Mouse (Mus musculus) colon, adult 2 months (tissue): ENCODE results near the gene Lhfpl3. TPM values are rescaled to one million over a fixed set of nuclear protein-coding genes. Genes with fewer than 3 reads are reported as not detected.

Experiments
- polyA plus RNA-seq: library from polyadenylated mRNA; depleted of rRNA; stranded (reverse); fragments of >200 nt; gene quantifications from 2 replicates; pipeline ENCODE4 v1.2.3, GENCODE M21; 2012; rRNA removed

Lhfpl3 gene
- 0.06 TPM in 1 of 2 replicates, not detected in the other for polyA plus RNA-seq

DNA sequence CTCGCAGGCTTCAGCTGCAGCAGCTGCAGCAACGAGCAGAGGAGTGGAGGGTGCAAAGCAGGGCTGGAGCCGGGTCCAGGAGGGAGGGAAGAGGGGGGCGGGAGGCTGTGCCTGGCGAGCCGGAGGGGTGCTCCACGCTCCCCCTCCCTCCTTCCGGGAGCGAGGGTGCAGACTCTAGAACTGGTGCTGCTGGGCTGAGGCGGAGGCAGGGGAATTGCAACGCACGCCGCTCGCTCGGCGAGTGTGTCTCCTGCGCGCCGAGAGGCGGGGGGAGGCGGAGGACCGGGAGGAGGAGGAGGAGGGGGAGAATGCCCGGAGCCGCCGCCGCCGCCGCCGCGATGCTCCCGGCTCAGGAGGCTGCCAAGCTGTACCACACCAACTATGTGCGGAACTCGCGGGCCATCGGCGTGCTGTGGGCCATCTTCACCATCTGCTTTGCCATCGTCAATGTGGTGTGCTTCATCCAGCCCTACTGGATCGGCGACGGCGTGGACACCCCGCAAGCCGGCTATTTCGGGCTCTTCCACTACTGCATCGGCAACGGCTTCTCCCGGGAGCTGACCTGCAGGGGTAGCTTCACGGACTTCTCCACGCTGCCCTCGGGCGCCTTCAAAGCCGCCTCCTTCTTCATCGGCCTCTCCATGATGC lies at the start of gene Lhfpl3:
Lhfpl3 (plus strand) TSS at position 175 of the 648 bp plus-strand sequence.

Other genes with a start within 250 kb of the Lhfpl3 start
- 1.4 TPM in 2 replicates for gene Orc5, start 195.6 kb upstream of the Lhfpl3 start, polyA plus RNA-seq